Comparison of ENCODE assay signal across 20 mouse cellular contexts in the genomic region with DNA sequence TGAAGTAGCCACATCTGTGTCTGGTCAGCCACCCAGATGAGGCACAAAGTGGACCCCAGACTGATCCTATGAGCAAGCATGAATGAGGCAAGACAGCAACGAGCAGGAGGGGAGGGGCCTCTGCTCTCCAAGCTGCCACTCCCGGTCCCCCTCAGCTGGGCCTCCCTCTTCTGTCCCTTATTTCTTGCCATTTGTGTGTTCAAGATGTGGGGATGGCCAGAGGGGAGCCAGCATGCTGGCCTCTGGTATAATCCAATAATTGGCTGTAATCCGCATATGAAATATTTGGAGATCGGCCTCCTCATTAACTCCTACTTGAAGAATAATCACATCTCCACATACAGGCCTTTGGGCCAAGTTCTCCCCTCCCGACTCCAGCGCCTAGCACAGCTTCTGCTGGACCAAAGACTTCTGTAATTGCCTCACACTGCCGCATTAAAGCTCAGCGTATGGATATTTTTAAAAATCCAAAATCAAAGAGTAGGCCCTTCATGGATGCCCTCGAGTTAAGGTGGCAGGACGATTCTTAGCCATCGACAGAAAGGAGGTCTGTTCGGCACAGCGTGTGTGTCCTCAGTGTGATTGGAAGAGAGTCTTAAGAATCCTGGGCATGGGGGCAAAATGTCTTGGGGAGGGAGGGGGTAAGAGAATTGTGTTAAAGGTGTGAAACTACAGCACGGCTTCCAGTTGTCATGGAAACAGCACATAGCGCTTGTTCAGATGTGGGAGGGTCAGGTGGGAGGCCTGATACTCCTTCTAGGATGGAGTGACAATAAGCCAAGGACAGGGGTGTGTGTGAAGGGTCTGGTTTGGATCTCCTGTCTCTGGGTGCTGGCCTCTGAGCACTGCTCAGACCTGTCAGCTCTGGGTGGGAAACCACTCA.
DNase-seq lines count a peak whose midpoint lies in the region; ATAC-seq and TF ChIP-seq lines count a peak whose summit lies in the region.
"Had no signal": no experiment of that assay in that cellular context is flagged by ENCODE, and none has a peak within 500 bp of the region (broad histone marks: within the 10 kb centered on the region; RNA-seq: fewer than 3 reads in every experiment).

No protein-coding gene starts in this region.

- peaks cover 6% of the 10 kb centered on the region; the same call in 1 of the 2 replicates for H3K9me3 ChIP-seq in forebrain, embryonic 13.5 days (replicated peaks)
- H3K9me3 ChIP-seq in forebrain, embryonic 16.5 days (ENCODE audit: control insufficient read depth, low read length), result no peaks in the 10 kb centered on the region
- H3K9me3 ChIP-seq in hindbrain, postnatal 0 days (ENCODE audit: low read length), result no peaks in the 10 kb centered on the region
- H3K9me3 ChIP-seq in hindbrain, embryonic 16.5 days (ENCODE audit: control insufficient read depth, low read length), result no peaks in the 10 kb centered on the region
- H3K9me3 ChIP-seq in midbrain, embryonic 15.5 days, result no peaks in the 10 kb centered on the region
- H3K9me3 ChIP-seq: intestine, embryonic 15.5 days had no signal

- no peak overlapping the region for H3K4me3 ChIP-seq in forebrain, embryonic 13.5 days
- no peak overlapping the region for H3K4me3 ChIP-seq in forebrain, embryonic 16.5 days (replicated peaks; ENCODE audit: low read length)
- no peak overlapping the region for H3K4me3 ChIP-seq in hindbrain, postnatal 0 days (ENCODE audit: low read length)
- H3K4me3 ChIP-seq in hindbrain, embryonic 16.5 days (ENCODE audit: low read length), result no peak overlapping the region
- H3K4me3 ChIP-seq in midbrain, embryonic 15.5 days, result no peak overlapping the region
- H3K4me3 ChIP-seq: intestine, embryonic 15.5 days; layer of hippocampus, adult 2 months had no signal

- 62% methylated on average over 15 of the region's 15 CpGs for WGBS in forebrain, embryonic 13.5 days
- 57% methylated on average over 15 of the region's 15 CpGs for WGBS in forebrain, embryonic 16.5 days
- WGBS in hindbrain, postnatal 0 days, result 68% methylated on average over 15 of the region's 15 CpGs
- 73% methylated on average over 15 of the region's 15 CpGs for WGBS in hindbrain, embryonic 16.5 days
- WGBS in midbrain, embryonic 15.5 days, result 57% methylated on average over 15 of the region's 15 CpGs

- no peaks in the 10 kb centered on the region for H3K27me3 ChIP-seq in forebrain, embryonic 13.5 days
- H3K27me3 ChIP-seq in forebrain, embryonic 16.5 days (replicated peaks; ENCODE audit: control insufficient read depth, insufficient read depth, low read length), result no peaks in the 10 kb centered on the region
- H3K27me3 ChIP-seq in hindbrain, postnatal 0 days (ENCODE audit: insufficient read depth, low read length), result no peaks in the 10 kb centered on the region
- no peaks in the 10 kb centered on the region for H3K27me3 ChIP-seq in hindbrain, embryonic 16.5 days (replicated peaks; ENCODE audit: control insufficient read depth, insufficient read depth, low read length)
- 0 out of 2 replicates have a peak, but pooled peaks cover 3% of the 10 kb centered on the region for H3K27me3 ChIP-seq in midbrain, embryonic 15.5 days (replicated peaks)
- H3K27me3 ChIP-seq: intestine, embryonic 15.5 days had no signal

- 0 out of 2 replicates have a peak, but pooled peaks have one; percentile 38 for ATAC-seq in forebrain, embryonic 13.5 days
- ATAC-seq in forebrain, embryonic 16.5 days, result no peak
- ATAC-seq in hindbrain, postnatal 0 days, result no peak
- ATAC-seq in hindbrain, embryonic 16.5 days, result no peak
- ATAC-seq in midbrain, embryonic 15.5 days (replicated peaks), result peak; percentile 65
- ATAC-seq: CD4-positive, CD25-positive, alpha-beta regulatory T cell, adult 4 months; intestine, embryonic 15.5 days had no signal

- H3K36me3 ChIP-seq in forebrain, embryonic 13.5 days (ENCODE audit: poor library complexity, severe bottlenecking), result no peaks in the 10 kb centered on the region
- no peaks in the 10 kb centered on the region for H3K36me3 ChIP-seq in forebrain, embryonic 16.5 days (ENCODE audit: control insufficient read depth, insufficient read depth)
- no peaks in the 10 kb centered on the region for H3K36me3 ChIP-seq in hindbrain, postnatal 0 days (ENCODE audit: insufficient read depth, low read length)
- no peaks in the 10 kb centered on the region for H3K36me3 ChIP-seq in hindbrain, embryonic 16.5 days (ENCODE audit: control insufficient read depth, insufficient read depth, low read length)
- H3K36me3 ChIP-seq in midbrain, embryonic 15.5 days (replicated peaks), result no peaks in the 10 kb centered on the region
- H3K36me3 ChIP-seq: intestine, embryonic 15.5 days had no signal

- peaks cover 5% of the 10 kb centered on the region for H3K4me1 ChIP-seq in forebrain, embryonic 13.5 days
- no peaks in the 10 kb centered on the region for H3K4me1 ChIP-seq in forebrain, embryonic 16.5 days (replicated peaks; ENCODE audit: control insufficient read depth, insufficient read depth, low read length)
- no peaks in the 10 kb centered on the region for H3K4me1 ChIP-seq in hindbrain, postnatal 0 days (ENCODE audit: insufficient read depth, low read length)
- no peaks in the 10 kb centered on the region for H3K4me1 ChIP-seq in hindbrain, embryonic 16.5 days (ENCODE audit: control insufficient read depth, insufficient read depth, low read depth, low read length)
- peaks cover 3% of the 10 kb centered on the region; the same call in 1 of the 2 replicates for H3K4me1 ChIP-seq in midbrain, embryonic 15.5 days
- H3K4me1 ChIP-seq: intestine, embryonic 15.5 days had no signal

- H3K4me2 ChIP-seq in forebrain, embryonic 13.5 days, result no peak overlapping the region
- H3K4me2 ChIP-seq in forebrain, embryonic 16.5 days (ENCODE audit: low read length), result no peak overlapping the region
- H3K4me2 ChIP-seq in hindbrain, postnatal 0 days (ENCODE audit: low read depth, low read length), result no peak overlapping the region
- H3K4me2 ChIP-seq in hindbrain, embryonic 16.5 days (ENCODE audit: low read length), result no peak overlapping the region
- H3K4me2 ChIP-seq in midbrain, embryonic 15.5 days, result no peak overlapping the region
- H3K4me2 ChIP-seq: hindbrain, embryonic 14.5 days; intestine, embryonic 15.5 days had no signal

- no peak overlapping the region for H3K9ac ChIP-seq in forebrain, embryonic 13.5 days
- no peak overlapping the region for H3K9ac ChIP-seq in forebrain, embryonic 16.5 days (replicated peaks; ENCODE audit: low read depth, low read length)
- no peak overlapping the region for H3K9ac ChIP-seq in hindbrain, postnatal 0 days (replicated peaks; ENCODE audit: low read length)
- no peak overlapping the region for H3K9ac ChIP-seq in hindbrain, embryonic 16.5 days (ENCODE audit: low read depth, low read length)
- no peak overlapping the region for H3K9ac ChIP-seq in midbrain, embryonic 15.5 days
- H3K9ac ChIP-seq: hindbrain, embryonic 14.5 days; intestine, embryonic 15.5 days had no signal

- no peak overlapping the region for H3K27ac ChIP-seq in forebrain, embryonic 13.5 days
- no peak overlapping the region for H3K27ac ChIP-seq in forebrain, embryonic 16.5 days (ENCODE audit: low read length)
- no peak overlapping the region for H3K27ac ChIP-seq in hindbrain, postnatal 0 days
- H3K27ac ChIP-seq in hindbrain, embryonic 16.5 days (ENCODE audit: low read depth, low read length), result no peak overlapping the region
- no peak overlapping the region for H3K27ac ChIP-seq in midbrain, embryonic 15.5 days
- H3K27ac ChIP-seq: hindbrain, embryonic 14.5 days; intestine, embryonic 15.5 days; layer of hippocampus, adult 2 months; macrophage had no signal

- peak; percentile 26 for DNase-seq in hindbrain, postnatal 0 days (ENCODE audit: low spot score)
- DNase-seq in lung, postnatal 10 days, result no peak
- DNase-seq in adrenal gland, postnatal 10 days, result no peak
- DNase-seq: adrenal gland, postnatal 36 days; cerebellum, adult 2 months; cerebellum, postnatal 25 days; heart, postnatal 4 days; kidney, adult 9 months; kidney, postnatal 14 days; thymus, adult 18-20 months; thymus, postnatal 4 days had no signal

- TF ChIP-seq CTCF in hindbrain, postnatal 0 days (IDR thresholded peaks at IDR 0.05; ENCODE audit: low read depth), result no peak

Comparison
In these comparisons a context has a peak if more than half of its experiments do, and no peak if none do; other contexts are left out.
1. ATAC-seq: peak in forebrain, embryonic 13.5 days (single experiment) and midbrain, embryonic 15.5 days (single experiment); none in forebrain, embryonic 16.5 days (single experiment), hindbrain, postnatal 0 days (single experiment) and hindbrain, embryonic 16.5 days (single experiment).